Mouse (Mus musculus) adrenal gland, adult 8-10 months (tissue): ENCODE data around the gene Micu1. TPM values are rescaled to one million over a fixed set of nuclear protein-coding genes. Genes with fewer than 3 reads are reported as not detected.
"Not testable (repeated sequence)": the region's sequence is repeated elsewhere in the genome, so short reads cannot be mapped to it uniquely, and the experiment has no call there.

ENCODE experiments used
- DNase-seq: peaks from one replicate; pipeline ENCODE4 v3.0.0; 2022
- total RNA-seq, 4 experiments: library from RNA; stranded (reverse); gene quantifications; 2 replicates each; pipeline ENCODE4 v1.2.4; 2022

The Micu1 gene
- total RNA-seq, 4 experiments from 2014 or later = 60.7 to 96.3 (median 74.9) TPM

DNA sequence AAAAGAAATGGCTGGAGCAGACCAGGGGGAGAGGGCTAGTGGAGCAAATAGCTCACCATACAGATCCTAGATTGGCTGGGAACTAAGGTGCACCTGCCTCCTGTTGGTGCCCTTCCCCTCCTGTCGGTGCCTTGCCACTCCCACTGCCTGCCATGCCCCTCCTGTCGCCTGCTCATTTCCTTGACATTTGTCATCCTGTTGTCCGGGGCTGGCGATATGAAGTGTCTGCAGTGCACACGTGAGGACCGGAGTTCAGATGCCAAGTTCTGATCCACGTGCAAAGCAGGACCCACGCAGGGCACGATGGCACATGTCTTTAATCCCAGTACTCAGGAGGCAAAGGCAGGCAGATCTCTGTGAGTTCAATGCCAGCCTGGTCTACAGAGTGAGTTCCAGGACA, 158.4 kb downstream of the Micu1 start:
- no peak for DNase-seq

GRCm38 (mm10) chr10:59861201-59861600, 158.9 kb downstream of the Micu1 start:
- DNase-seq = no peak

DNA sequence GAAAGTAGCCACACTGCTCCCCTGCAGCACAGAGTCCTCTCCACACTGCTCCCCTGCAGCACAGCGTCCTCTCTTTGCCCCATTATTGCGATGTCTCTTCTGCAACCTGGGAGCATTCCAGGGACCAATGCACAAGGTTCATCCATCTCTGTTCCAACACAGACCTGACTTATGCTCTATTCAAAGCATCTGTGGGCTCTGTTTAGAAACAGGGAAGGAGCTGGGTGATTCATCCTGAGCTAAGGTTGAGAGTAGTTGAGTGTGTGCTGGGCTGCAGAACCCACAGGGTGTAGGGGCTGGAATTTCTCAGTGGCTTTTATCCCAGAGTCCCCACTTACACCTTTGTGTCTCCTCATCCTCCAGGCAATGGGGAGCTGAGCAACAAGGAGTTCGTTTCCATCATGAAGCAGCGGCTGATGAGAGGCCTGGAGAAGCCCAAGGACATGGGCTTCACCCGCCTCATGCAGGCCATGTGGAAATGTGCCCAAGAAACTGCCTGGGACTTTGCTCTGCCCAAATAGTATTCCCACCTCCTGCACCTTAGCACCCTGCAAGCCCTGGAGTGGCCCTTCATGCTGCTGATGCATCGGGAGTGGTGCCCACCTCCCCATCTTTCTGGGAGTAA, 160.7 kb downstream of the Micu1 start:
- DNase-seq = no peak

DNA sequence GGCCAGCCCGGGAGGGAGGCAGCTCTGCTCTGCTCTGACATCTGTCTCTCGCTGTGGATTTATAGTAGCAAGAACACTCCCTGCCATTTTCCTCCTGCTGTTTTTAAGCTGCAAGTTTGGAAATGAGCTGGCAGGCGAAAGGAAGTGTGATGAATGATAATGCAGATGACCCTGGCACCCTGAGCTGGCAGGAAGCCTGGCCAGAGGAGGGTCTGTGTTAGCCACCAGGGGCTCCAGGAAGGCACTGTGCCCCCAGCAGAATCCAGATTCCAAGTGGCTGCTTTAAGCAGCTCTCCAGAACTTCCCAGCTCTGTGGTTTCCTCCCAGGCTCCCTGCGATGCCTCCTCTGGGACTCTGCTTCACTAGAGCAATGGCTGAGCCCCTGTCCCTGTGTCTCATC, 161.3 kb downstream of the Micu1 start:
- DNase-seq = no peak

GRCm38 (mm10) chr10:59864232-59864875, 162.1 kb downstream of the Micu1 start:
- DNase-seq = no peak

- DNase-seq = peak; percentile 63
These were observed 162.8 kb downstream of the Micu1 start for GRCm38 (mm10) chr10:59864884-59865726.

- no peak for DNase-seq
These were observed 166.0 kb downstream of the Micu1 start for GRCm38 (mm10) chr10:59868266-59868665.

DNA sequence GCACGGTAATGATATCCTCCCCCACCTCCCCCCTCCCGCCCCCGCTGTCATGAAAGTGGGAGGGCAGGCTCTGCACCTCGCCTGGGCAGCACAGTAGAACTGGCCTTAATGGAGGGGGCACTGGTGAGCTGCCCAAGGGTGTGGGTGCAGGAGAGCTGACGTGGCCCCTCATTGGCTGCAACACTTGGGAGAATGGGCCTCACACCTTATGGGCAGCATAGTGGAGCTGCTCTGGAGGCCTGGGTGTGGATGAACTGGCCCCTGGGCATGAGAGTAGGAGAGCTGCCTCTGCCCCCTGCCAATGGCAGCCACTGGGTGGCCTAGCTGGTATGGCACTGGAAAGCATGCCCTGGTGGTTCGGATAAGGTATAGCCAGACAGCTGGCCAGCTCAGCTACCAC, 167.8 kb downstream of the Micu1 start:
- no peak for DNase-seq

GRCm38 (mm10) chr10:59872651-59873050, 170.4 kb downstream of the Micu1 start:
- not testable (repeated sequence) for DNase-seq

GRCm38 (mm10) chr10:59873206-59873605, 170.9 kb downstream of the Micu1 start:
- no peak for DNase-seq

GRCm38 (mm10) chr10:59873613-59874012, 171.3 kb downstream of the Micu1 start:
- DNase-seq = no peak

GRCm38 (mm10) chr10:59875396-59875795, 173.1 kb downstream of the Micu1 start:
- no peak for DNase-seq

GRCm38 (mm10) chr10:59876698-59877097, 174.4 kb downstream of the Micu1 start:
- not testable (repeated sequence) for DNase-seq

- DNase-seq = no peak
These were observed 175.3 kb downstream of the Micu1 start for GRCm38 (mm10) chr10:59877421-59878117.

- no peak for DNase-seq
These were observed 176.5 kb downstream of the Micu1 start for GRCm38 (mm10) chr10:59878823-59879222.

DNA sequence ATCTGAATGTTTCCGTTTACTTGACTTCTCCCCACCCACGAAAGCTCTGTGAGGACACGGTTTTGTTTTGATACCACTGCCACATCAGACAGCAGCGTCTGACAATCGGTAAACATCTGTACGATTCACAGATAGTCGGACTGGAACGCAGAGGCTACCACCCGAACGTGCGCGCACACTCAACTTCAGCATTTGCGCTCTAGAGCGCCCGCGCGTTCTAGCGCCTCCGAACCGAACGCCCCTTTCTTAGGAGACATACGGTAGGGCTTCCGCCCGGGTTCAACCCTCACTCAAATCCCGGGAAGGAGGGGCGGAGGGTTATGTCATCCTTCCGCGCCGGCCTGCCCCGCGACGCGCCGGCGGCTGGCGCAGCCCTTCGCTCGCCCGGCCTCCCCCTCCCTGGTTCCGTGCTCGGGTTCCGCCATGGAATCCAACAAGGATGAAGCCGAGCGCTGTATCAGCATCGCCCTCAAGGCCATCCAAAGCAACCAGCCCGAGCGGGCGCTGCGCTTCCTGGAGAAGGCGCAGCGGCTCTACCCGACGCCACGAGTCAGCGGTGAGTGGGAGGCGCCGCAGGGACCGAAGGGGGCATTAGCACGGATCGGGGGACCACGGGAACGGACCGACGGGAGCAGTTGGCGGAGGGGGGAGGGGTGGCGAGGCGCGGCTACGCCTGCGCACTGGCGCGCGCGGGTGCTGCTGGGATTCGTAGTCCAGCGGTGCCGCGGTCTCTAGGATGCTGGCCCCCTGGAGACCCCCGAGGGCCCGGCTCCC, 177.2 kb downstream of the Micu1 start, which contains the start of gene Dnajb12:
TSS of gene Dnajb12 (plus strand) at position 302 of the 774 bp plus-strand sequence.
- peak; percentile 93 for DNase-seq

DNA sequence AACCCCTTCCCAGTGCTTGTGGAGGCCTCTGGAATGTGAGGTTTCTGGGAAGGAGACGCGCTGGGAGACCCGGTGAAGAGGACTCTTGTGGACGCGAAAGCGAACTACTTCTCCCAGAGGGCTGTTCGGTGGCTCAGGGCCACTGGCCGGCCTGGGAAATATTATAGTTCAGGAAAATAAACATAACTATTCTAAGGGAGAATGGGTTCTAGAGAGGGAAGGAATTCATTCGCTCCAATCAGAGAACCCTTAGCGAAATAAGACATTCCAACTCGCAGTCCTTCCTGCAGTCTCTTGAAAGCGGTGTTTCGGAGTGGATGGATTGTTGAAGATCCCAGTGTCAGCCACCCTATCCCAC, 177.7 kb downstream of the Micu1 start:
- no peak for DNase-seq

DNA sequence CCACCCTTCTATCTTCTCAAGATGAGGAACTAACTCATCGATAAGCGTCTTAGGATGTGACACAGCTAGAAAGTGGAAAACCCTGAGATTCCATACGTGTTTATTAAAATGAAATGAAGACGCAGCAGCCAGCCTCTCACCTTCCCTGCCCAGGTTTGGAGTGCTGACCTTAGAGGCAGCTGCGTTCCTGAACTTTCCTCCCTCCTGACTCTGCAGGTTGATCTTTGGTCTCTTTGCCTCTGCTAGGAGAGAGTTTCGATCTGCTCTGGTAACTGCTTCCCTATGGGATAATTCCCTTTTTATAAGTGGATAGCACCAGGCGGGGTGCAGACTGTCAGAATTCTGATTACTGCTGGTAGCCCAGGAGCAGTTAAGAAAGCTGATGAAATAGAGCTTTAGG, 178.6 kb downstream of the Micu1 start:
- DNase-seq = no peak

- no peak for DNase-seq
These were observed 182.3 kb downstream of the Micu1 start for GRCm38 (mm10) chr10:59884327-59885173.

- DNase-seq = no peak
These were observed 183.2 kb downstream of the Micu1 start for GRCm38 (mm10) chr10:59885174-59886080.
